Mouse (Mus musculus) layer of hippocampus, adult 11-12 months (tissue): ENCODE measurements around the gene Ttll11.

ENCODE experiments used
- DNase-seq: peaks from one replicate; pipeline ENCODE4 v3.0.0; 2022; ENCODE audit warnings: low spot score

Gene Ttll11

GRCm38 (mm10) chr2:35899712-35900111 lies 80.0 kb downstream of the Ttll11 start:
- DNase-seq = no peak

GRCm38 (mm10) chr2:35899135-35899474 lies 80.6 kb downstream of the Ttll11 start:
- no peak for DNase-seq

GRCm38 (mm10) chr2:35898425-35899134 lies 81.1 kb downstream of the Ttll11 start:
- DNase-seq = no peak

GRCm38 (mm10) chr2:35897125-35897524 lies 82.6 kb downstream of the Ttll11 start:
- no peak for DNase-seq

DNA sequence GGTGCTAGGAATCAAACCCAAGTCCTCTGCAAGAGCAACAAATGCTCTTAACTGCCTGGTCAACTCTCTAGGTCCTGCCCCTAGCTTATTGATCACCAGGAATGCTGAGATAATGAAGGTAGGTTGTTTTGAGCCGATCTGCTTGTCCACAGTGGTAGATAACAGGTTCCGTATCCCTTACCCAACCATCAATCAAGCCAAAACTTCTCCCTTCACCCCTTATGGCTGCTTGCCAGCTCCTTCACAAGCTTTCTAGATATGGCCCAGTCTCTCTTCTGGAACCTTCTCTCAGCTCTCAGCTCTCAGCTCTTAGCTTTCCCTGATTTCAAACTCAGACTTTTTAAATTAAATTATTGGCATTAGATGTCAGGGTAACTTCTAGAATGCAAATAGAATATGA lies 85.2 kb downstream of the Ttll11 start:
- DNase-seq = no peak

DNA sequence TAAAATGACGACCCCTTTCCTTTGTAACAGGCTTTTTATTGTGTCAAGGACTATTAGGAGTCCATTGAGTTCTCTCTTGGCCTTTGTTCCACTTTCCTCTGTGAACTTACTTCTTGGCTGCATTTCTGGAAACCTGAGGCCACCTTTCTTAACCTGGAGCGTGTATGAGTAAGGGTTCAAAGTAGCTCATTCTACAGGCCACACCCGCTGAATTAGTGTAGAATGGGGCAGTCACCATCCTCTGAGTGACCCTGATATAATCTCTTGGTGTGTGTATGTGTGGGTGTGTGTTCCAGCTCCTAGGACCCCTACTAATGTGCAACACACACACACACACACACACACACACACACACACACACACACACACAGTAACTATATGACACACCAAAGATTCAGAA lies 89.1 kb downstream of the Ttll11 start:
- DNase-seq = no peak

DNA sequence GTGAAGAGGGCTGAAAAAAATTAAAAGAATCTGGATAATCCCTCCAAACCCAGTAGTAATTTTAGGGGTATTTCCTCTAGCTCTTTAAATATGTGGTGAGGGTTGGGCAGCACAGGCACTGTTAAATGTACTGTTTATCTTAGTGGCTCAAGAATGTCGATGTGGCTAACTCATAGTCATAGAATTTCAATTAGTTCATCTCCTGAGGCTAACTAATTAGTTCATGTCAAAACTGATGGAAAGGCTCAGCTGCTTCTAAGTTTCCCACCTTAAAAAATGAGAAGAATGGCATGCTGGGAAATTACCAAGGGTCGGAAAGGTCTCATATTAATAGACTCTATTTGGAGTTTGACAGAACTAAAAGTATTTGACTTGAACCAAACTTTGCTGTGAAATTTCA lies 89.9 kb downstream of the Ttll11 start:
- no peak for DNase-seq

DNA sequence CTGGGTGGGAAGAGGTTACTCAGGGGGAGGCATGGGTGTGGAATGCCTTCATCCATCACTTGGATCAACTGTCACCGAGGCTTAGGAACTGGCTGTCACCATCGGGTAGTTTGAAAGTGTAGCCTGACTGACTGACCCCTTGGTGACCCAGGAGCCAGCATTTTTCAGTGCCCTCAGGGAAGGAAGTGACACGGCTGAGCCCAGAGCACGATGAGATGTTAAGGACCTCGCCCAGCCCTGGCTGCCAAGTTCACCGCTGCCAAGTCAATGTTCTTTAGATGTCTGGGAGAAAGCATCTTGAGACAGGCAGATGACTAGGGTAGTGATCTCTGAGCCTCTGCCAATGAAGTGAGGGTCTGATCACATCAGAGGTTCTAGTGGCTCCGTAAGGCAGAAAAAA lies 95.4 kb downstream of the Ttll11 start:
- no peak for DNase-seq

DNA sequence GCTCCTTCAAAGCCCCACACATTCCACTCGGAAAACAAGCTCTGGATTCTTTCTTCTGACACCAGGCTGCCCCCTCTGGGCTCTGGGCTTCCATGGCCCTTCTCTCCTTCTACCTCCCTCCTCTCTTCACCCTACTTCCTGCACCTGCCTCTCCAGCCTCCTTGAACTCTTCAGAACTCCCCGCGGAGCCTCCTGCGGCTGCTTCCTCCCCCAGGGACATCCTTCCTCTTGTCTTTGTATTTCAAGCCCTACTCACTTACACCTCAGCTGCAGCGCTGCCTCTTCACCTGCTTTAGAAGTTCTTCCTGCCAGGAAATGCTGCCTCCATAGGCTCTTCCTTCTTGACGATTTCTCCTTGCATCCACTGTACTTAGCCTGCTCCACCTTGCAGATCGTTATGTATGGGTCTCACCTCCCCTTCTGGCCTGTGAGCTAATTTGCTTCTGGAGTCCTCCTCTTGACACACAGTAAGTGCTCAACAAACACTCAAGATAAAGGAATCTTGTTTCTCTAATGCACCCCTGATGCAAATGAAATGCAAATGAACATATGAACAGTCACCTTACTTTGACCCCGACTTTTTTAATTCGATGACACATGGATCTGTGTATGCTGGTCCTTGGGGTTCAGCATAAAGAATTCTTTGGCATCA lies 97.3 kb downstream of the Ttll11 start:
- DNase-seq = no peak

- no peak for DNase-seq
Measured at GRCm38 (mm10) chr2:35881896-35882295, 97.8 kb downstream of the Ttll11 start.

GRCm38 (mm10) chr2:35880362-35880761 lies 99.4 kb downstream of the Ttll11 start:
- no peak for DNase-seq

DNA sequence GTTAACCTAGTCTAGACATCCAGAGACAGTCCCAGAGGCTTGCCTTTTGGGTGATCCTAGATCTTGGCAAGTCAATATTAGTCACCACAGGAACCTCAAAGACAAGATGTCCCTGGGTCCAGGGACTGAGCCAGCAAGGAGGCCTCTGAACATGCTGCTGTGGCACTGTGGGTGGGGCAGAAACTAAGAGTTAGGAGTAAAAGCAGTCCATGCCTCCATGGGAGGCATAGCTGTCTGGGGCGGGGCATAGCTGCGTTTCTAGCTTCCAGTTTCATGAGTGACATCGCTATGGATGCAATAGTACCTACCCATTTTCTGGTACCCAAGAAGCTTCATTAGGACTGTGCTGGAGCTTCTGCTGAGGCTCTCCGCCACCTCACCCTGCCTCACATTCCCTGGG lies 99.8 kb downstream of the Ttll11 start:
- no peak for DNase-seq

DNA sequence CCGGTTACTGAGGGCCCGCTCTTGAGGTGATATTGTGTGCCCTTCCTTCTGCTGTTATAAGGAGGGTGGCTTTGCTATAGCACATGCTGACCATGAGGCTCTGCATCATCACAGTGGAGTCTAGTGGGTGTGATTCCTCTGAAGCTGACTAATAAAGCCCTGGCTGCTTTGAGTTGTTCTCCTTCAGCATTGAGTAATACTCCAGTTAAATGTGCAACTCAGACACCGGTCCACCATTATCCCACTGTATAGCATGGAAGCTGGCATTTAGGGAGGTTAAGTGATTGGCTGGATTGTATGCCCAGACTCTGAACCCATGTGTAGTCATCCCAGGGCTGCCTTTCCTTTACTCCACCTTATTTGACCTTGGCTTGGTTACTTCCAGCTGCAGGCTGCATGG lies 101.2 kb downstream of the Ttll11 start:
- DNase-seq = no peak

- DNase-seq = no peak
Measured at GRCm38 (mm10) chr2:35875572-35875971, 104.1 kb downstream of the Ttll11 start.

DNA sequence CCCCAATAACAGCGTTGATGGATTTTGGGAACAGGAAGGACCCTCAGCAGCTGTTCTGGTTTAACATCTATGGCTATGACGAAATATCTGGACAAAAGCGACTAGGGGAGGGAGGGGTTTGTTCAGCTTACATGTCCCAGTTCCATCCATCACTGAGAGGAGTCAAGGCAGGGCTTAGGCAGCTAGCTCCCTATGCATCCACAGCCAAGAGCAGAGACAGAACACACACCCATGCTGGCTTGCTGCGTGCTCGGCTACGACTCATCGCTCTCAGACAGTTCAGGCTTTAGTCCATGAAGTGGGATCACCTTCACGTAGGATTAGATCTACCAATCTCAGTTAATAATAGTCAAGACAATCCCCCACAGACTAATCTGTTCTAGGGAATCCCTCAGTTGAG lies 105.3 kb downstream of the Ttll11 start:
- no peak for DNase-seq

- DNase-seq = no peak
Measured at GRCm38 (mm10) chr2:35869165-35869564, 110.5 kb downstream of the Ttll11 start.

- DNase-seq = no peak
Measured at GRCm38 (mm10) chr2:35863284-35863683, 116.4 kb downstream of the Ttll11 start.

DNA sequence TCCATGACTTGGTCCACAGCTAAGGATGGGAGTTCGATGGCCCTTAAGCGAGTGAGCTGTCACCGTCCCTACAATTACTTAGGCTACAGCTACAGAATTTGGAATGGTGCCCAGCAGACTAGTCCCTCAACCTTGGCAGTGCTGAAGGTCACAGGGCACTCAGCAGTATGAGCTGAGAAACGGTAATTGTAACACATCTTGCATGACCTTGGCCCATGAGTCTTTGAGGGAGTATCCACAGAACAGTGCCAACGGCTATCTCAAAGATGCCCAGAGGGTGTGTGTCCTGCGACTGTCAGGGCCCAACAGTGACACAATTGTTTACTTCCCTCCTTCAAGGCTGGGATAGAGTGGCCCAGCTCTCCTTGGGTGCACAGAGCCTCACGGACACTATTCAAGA lies 118.5 kb downstream of the Ttll11 start:
- no peak for DNase-seq

DNA sequence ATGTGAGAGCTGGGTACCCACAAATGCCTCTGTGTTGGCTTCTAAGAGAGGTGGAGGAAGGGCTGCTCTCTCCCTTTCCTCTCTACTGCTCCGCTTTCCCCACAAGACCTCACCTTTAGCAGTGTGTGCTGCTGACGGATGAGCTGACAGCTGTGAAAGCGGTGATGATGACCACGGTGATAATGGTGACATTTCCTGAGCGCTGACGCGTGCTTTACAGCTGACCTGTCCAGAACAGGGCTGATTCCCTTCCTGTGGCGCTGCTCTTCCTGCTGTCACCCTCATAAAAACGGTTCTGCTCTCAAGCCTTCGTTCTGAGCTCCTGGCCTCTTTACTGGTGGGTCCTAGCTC lies 119.3 kb downstream of the Ttll11 start:
- DNase-seq = no peak

- DNase-seq = no peak
Measured at GRCm38 (mm10) chr2:35859708-35860393, 119.9 kb downstream of the Ttll11 start.

- no peak for DNase-seq
Measured at GRCm38 (mm10) chr2:35858281-35858680, 121.4 kb downstream of the Ttll11 start.

DNA sequence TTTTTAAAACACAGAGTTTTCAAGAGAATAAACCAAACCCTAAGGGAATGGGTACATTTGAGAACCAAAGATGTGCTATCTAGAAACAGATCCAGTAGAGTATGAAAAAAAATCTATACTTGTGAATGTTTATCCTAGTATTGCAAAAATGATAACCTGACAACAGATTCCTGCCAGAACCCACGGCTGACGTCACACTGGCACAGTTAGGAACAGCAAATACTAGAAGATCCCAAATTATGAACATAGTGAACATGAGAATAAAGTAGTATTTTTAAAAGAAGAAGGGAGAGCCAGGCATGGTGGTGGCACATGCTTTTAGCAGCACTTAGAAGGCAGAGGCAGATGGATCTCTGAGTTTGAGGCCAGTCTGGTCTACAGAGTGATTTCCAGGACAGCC lies 122.8 kb downstream of the Ttll11 start:
- no peak for DNase-seq

DNA sequence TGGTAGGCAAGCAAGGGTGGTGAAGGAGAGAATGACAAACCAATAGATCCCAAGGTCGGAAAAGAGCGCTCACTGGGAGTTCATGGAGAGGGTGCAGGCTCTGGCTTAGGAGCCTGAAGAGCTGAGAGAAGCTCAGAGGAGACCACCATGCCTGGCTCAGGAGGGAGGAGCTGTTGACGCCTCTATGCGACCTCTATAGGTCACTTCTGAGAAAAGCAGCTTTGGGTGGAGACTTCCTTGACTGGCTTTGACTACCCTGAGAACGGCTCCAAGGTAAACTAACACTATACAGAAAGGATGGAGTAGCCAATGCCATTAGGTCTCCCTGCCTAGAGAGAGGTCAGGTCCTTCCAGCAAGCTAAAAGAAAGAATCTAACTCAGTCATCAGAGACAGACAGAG lies 124.8 kb downstream of the Ttll11 start:
- DNase-seq = no peak

DNA sequence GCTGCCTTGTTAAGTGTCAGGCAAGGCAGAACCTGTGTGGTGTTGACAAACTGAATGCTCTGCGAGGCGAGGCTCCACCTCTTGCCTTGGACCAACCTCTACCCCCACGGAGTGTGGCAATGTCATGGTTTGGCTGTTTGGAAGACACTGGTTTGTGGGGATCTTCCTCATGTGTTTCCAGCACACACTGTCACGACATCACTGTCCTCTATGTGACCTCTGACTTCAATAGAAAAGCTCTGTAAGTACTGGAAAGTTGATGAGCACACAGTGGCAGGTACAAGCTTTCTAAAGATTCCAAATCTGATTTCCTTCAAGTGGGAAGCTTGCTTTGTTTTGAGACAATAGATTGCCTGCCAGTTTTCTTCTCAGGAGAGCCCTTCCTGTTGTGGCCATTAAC lies 126.7 kb downstream of the Ttll11 start:
- DNase-seq = no peak
